Mouse (Mus musculus) intestine, embryonic 14.5 days (tissue): ENCODE data around the gene Commd2. TPM values are rescaled to one million over a fixed set of nuclear protein-coding genes. Genes with fewer than 3 reads are reported as not detected.
A peak's percentile ranks its signal among the peaks of the same experiment; 100 is the strongest.

Source experiments
- ATAC-seq: fragments of 200-750 bp; cut with Nextera tagmentation; replicated peaks from 2 replicates; pipeline ENCODE4 v1.8.0; 2017; ENCODE audit warnings: low read depth, moderate number of reproducible peaks, moderate TSS enrichment, moderate library complexity; ENCODE audit not compliant: low FRiP score, low TSS enrichment
- DNase-seq: peaks from one replicate; pipeline ENCODE4 v3.0.0-alpha.2; 2018; ENCODE audit warnings: low spot score
- H3K27ac ChIP-seq: fragments of 300-500 bp; sonication (generic); 2 replicates; pipeline ENCODE4 v1.5.1; 2014; ENCODE audit warnings: low read depth, mild to moderate bottlenecking, control low read depth
- H3K27me3 ChIP-seq: fragments of 300-500 bp; sonication (generic); replicated peaks from 2 replicates; pipeline ENCODE4 v1.6.1; 2014; ENCODE audit warnings: low read length, control low read depth; ENCODE audit not compliant: control insufficient read depth, insufficient read depth
- H3K36me3 ChIP-seq: fragments of 300-500 bp; sonication (generic); 2 replicates; pipeline ENCODE4 v1.6.1; 2014; ENCODE audit warnings: low read length, control low read depth; ENCODE audit not compliant: control insufficient read depth, insufficient read depth
- H3K4me1 ChIP-seq: fragments of 300-500 bp; sonication (generic); replicated peaks from 2 replicates; pipeline ENCODE4 v1.6.1; 2014; ENCODE audit warnings: low read length, control low read depth, mixed read lengths; ENCODE audit not compliant: control insufficient read depth, insufficient read depth
- H3K4me2 ChIP-seq: fragments of 300-500 bp; sonication (generic); 2 replicates; pipeline ENCODE4 v1.6.1; 2014; ENCODE audit warnings: low read length
- H3K4me3 ChIP-seq: fragments of 300-500 bp; sonication (generic); 2 replicates; pipeline ENCODE4 v1.5.1; 2014; ENCODE audit warnings: low read depth, low read length, control low read depth, mixed read lengths
- H3K9ac ChIP-seq: fragments of 300-500 bp; sonication (generic); 2 replicates; pipeline ENCODE4 v1.6.1; 2014; ENCODE audit warnings: mild to moderate bottlenecking, low read length
- H3K9me3 ChIP-seq: fragments of 300-500 bp; sonication (generic); 2 replicates; pipeline ENCODE4 v1.6.1; 2016; ENCODE audit warnings: low read length, control low read depth; ENCODE audit not compliant: control insufficient read depth
- WGBS: fragments of 180-500 bp; shearing (Covaris S2); extraction: QIAGEN DNeasy Blood & Tissue Kit; methylation state at CpG from one replicate; pipeline ENCODE4 v1.1.7; 2014; 5-methylcytosine and 5-hydroxymethylcytosine counted together
- polyA plus RNA-seq: library from polyadenylated mRNA; unstranded; fragments of >200 nt; fragmentation: Nextera tagmentation; extraction: Ambion mirVana; gene quantifications from 2 replicates; pipeline ENCODE4 v1.2.1, GENCODE M21; 2014

The Commd2 gene
- polyA plus RNA-seq, 1 experiment from 2014 or later: 86.8 TPM

DNA sequence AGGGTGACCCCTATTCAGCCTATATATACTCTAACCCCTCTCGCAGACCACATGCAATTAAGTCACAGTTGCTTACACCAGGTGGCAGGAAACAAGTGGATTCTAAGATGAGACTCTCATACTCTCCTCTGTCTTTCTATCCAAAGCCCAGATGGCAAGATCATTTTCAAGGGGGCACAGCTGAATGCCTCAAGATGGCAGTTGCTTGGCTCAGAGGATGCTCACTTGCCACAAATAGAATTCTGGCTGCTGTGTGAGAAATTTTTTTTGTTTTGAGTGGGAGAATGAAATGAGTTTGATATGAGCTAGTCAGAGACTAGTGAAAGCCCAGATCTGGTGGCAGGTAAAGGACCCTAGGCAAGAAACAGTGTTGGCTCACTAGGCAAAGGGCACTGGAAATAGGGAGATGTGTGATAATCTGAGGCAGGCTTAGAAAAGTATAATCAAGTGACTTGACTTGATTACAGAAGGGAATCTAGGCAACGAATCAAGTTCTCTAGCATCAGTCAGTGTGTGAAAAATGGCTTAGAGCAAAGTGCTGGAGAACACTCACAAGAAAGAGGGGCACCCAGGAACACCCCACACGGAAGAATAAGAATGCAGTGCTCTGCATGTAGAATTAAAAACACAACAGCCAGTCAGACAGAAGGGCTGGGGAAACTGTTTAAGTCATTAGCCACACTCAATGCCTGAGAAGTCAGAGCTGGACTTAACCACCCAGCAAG lies 16.6 kb downstream of the Commd2 start:
- no peak overlapping the region for H3K27ac ChIP-seq
- no peak overlapping the region for H3K4me3 ChIP-seq
- H3K4me1 ChIP-seq: no peaks in the 10 kb centered on the region
- no peaks in the 10 kb centered on the region for H3K36me3 ChIP-seq
- WGBS: 77% methylated on average over 3 of the region's 3 CpGs
- no peaks in the 10 kb centered on the region for H3K9me3 ChIP-seq
- ATAC-seq (no peak), DNase-seq (no peak)
- H3K4me2 ChIP-seq: no peak overlapping the region
- H3K27me3 ChIP-seq: no peaks in the 10 kb centered on the region
- H3K9ac ChIP-seq: no peak overlapping the region

DNA sequence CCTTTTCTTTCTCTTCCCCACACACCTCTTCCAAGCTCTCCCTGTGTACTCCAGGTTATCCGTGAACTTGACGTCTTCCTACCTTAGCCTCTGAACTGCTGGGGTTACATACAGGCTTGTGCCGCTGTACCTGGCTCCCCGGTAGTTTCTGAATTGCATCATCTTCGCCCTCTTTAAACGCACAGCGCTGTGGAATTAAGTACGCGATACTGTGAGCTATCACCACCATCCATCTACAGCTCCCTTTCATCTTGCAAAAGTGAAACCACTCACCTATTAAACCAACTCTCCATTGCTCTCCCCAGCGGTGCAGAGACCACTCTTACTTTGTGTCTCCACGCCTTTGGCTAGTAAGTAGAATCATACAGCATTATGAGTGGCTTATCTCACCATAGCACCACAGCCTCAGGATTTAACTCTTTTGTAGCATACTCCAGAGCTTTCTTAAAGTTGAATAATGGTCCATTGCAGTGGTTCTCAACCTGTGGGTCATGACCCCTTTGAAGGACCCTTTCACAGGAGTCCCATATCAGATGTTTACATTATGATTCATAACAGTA lies 24.5 kb downstream of the Commd2 start:
- DNase-seq: no peak
- no peaks in the 10 kb centered on the region for H3K9me3 ChIP-seq
- H3K4me3 ChIP-seq: no peak overlapping the region
- H3K36me3 ChIP-seq: no peaks in the 10 kb centered on the region
- no peak overlapping the region for H3K9ac ChIP-seq
- no peaks in the 10 kb centered on the region for H3K4me1 ChIP-seq
- ATAC-seq: no peak
- WGBS: 71% methylated on average over 11 of the region's 11 CpGs
- no peaks in the 10 kb centered on the region for H3K27me3 ChIP-seq
- H3K4me2 ChIP-seq: no peak overlapping the region
- no peak overlapping the region for H3K27ac ChIP-seq

DNA sequence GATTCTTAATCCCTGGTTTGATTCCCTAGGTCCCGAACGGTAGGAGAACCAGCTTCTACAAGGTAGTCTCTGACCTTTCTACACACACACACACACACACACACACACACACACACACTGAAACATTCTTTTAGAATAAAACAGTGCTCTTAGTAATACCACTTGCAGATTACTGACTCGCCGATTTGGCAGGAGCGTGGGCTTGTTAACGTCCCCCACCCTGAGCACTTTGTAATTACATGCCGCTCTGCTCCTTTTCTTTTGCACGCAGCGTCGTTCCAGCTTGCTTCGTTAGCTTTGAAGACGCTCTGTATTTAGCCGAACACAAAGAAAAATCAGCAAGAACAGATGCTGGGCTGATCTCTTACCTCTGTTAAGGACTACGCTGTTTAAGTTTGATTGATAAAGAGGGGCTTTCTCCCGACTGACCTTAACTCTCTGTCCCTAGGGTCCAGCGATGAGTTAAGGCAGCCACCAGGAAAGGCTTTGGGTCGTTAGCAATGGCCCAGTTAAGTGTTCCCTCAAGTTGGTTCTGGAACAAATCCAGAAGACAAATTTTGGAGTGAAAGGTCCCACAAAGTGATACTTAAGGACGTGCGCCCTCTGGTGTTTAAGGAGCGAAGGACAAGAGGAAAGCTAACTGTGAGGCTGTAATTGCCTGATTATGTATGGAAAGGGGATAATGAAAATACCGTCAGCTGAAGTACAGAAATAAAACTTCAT lies 26.1 kb downstream of the Commd2 start:
- H3K27me3 ChIP-seq: no peaks in the 10 kb centered on the region
- 0 out of 2 replicates have a peak overlapping the region, but pooled peaks have one; percentile 34 for H3K9ac ChIP-seq
- no peaks in the 10 kb centered on the region for H3K9me3 ChIP-seq
- H3K4me2 ChIP-seq: peak overlapping the region; percentile 46
- WGBS: 36% methylated on average over 21 of the region's 21 CpGs
- H3K36me3 ChIP-seq: no peaks in the 10 kb centered on the region
- H3K4me1 ChIP-seq: no peaks in the 10 kb centered on the region
- ATAC-seq (peak; percentile 32; the same call in 1 of the 2 replicates), DNase-seq (peak; percentile 90)
- no peak overlapping the region for H3K27ac ChIP-seq
- peak overlapping the region; percentile 21 for H3K4me3 ChIP-seq

DNA sequence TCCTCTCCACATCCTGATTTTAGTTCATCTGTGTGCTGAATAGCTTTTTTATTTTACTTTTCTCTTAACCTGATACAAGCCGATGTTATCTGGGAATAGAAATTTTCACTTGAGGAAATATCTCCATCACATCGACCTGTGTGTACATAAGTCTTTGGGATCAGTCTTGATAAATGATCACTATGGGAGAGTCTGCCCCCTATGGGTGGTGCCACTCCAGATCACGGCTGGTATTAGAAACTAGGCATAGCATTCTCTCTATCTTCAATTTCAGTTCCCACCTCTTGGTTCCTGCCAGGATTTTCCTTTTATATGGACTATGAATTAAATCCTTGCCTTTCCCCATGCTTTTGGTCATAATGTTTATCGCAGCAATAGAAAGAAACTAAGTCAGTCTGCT lies 31.8 kb downstream of the Commd2 start:
- no peaks in the 10 kb centered on the region for H3K9me3 ChIP-seq
- no peak for ATAC-seq
- no peak overlapping the region for H3K27ac ChIP-seq
- no peaks in the 10 kb centered on the region for H3K27me3 ChIP-seq
- no peak overlapping the region for H3K4me2 ChIP-seq
- H3K4me3 ChIP-seq: no peak overlapping the region
- no peak overlapping the region for H3K9ac ChIP-seq
- no peak for DNase-seq
- no peaks in the 10 kb centered on the region for H3K36me3 ChIP-seq
- WGBS: 79% methylated on average over 4 of the region's 4 CpGs
- no peaks in the 10 kb centered on the region for H3K4me1 ChIP-seq

DNA sequence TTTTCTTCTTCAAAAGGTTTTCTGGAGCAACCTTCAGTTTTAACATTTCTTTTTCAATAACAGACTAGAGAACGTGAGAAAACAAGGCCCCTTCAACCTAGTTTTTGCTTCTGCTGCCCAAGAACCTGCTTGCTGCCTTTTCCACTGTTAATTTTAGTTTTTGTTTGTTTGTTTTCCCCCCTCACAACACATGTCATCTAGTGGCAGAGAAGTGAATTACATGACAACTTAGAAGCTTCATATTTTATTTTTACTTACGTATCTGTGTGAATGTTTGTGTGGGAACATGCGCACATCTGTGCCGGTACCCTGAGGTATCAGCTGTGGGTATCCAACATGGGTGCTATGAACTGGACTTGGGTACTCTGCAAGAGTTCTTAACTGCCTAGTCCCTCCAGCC lies 35.9 kb downstream of the Commd2 start:
- Histone ChIP-seq H3K4me1 (no peaks in the 10 kb centered on the region), H3K27me3 (no peaks in the 10 kb centered on the region), H3K9me3 (no peaks in the 10 kb centered on the region), H3K27ac (no peak overlapping the region), H3K4me2 (no peak overlapping the region), H3K9ac (no peak overlapping the region), H3K36me3 (no peaks in the 10 kb centered on the region), H3K4me3 (no peak overlapping the region)
- ATAC-seq (no peak), DNase-seq (no peak)
- WGBS: 87% methylated on average over 4 of the region's 4 CpGs

DNA sequence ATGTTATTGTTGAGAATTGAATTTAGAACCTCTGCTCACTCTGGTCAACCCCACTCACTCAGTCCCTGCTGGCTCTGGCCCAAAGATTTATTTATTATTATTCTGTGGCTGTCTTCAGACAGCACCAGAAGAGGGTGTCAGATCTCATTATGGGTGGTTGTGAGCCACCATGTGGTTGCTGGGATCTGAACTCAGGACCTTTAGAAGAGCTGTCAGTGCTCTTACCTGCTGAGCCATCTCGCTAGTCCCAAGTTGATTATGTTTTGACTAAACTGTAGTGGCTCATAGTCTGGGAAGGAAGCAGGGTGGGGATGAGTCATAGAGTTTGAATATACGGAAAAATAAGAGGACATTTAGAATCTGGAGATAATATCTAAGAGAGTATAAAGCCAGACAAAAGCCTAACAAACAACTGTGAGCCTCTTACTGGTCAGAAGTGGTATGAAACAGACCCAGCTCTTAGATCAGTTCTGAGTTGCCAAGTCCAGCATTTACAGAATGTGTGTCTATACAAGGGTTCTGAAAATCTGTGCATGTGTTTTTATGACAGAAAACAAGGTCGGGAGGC lies 39.0 kb downstream of the Commd2 start:
- 74% methylated on average over 3 of the region's 3 CpGs for WGBS
- Histone ChIP-seq H3K4me3 (no peak overlapping the region), H3K27ac (no peak overlapping the region), H3K4me1 (no peaks in the 10 kb centered on the region), H3K27me3 (no peaks in the 10 kb centered on the region), H3K9ac (no peak overlapping the region), H3K9me3 (no peaks in the 10 kb centered on the region), H3K4me2 (no peak overlapping the region), H3K36me3 (no peaks in the 10 kb centered on the region)
- ATAC-seq (no peak), DNase-seq (no peak)

DNA sequence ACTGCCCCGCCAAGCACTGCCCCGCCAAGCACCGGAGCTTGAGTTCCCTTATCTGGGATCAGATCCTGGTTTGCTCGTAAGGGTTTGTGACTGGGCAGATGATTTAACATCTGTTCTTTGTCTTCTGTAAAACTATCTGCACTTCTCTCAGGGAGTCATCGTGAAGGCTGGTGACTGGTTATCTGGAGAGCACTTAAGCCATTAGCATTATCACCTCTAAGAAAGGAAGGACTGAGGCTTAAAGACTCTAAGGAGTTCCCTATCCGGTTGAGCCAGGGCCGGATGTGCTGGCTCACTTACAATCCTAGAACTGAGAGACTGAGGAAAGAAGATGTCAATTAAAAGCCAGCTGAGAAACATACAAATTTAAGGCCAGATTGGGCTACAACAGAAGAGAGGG lies 39.7 kb downstream of the Commd2 start:
- no peaks in the 10 kb centered on the region for H3K9me3 ChIP-seq
- H3K9ac ChIP-seq: no peak overlapping the region
- H3K4me2 ChIP-seq: no peak overlapping the region
- 43% methylated on average over 7 of the region's 7 CpGs for WGBS
- no peaks in the 10 kb centered on the region for H3K4me1 ChIP-seq
- H3K4me3 ChIP-seq: no peak overlapping the region
- ATAC-seq: no peak
- DNase-seq: no peak
- no peaks in the 10 kb centered on the region for H3K27me3 ChIP-seq
- H3K27ac ChIP-seq: no peak overlapping the region
- no peaks in the 10 kb centered on the region for H3K36me3 ChIP-seq

DNA sequence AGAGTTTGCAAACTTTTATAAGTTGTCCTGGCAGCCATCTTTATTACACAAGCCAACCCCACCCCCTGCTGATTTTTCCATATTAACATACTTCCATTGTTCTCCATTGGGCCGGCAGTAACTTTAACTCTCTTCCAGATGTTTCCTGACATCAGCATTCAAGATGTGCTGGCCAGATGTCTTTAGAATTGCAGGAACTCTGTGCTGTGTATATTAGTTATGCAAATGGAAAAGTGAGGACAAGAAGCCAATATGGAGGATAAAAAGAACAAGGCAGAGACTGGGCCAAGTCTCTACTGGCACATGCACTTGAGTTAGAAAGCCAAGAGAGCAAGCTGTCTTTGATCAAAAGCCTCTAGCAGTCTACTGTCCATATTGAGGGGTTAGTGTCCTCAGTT lies 46.9 kb downstream of the Commd2 start:
- H3K27ac ChIP-seq: no peak overlapping the region
- H3K9ac ChIP-seq: no peak overlapping the region
- WGBS: 48% methylated on average over 1 of the region's 1 CpGs
- H3K4me2 ChIP-seq: no peak overlapping the region
- H3K4me3 ChIP-seq: no peak overlapping the region
- ATAC-seq (no peak), DNase-seq (no peak)
- H3K36me3 ChIP-seq: no peaks in the 10 kb centered on the region
- H3K4me1 ChIP-seq: no peaks in the 10 kb centered on the region
- H3K27me3 ChIP-seq: no peaks in the 10 kb centered on the region
- H3K9me3 ChIP-seq: no peaks in the 10 kb centered on the region
